Mouse (Mus musculus) kidney, adult 2 months (tissue): ENCODE measurements around the gene Gm8050. TPM values are rescaled to one million over a fixed set of nuclear protein-coding genes. Genes with fewer than 3 reads are reported as not detected.
A peak's percentile ranks its signal among the peaks of the same experiment; 100 is the strongest.
"Not testable (repeated sequence)": the region's sequence is repeated elsewhere in the genome, so short reads cannot be mapped to it uniquely, and the experiment has no call there.

ENCODE experiments used
- DNase-seq: peaks from one replicate; pipeline ENCODE4 v3.0.0; 2021
- H3K27ac ChIP-seq: fragments of 200-500 bp; 2 replicates; pipeline ENCODE4 v1.5.1; 2012; ENCODE audit warnings: low read depth, low read length, control low read depth, inconsistent platforms; ENCODE audit not compliant: insufficient read depth
- H3K27me3 ChIP-seq: fragments of 200-500 bp; replicated peaks from 2 replicates; pipeline ENCODE4 v1.6.1; 2012; ENCODE audit warnings: mild to moderate bottlenecking, moderate library complexity, low read length, inconsistent platforms; ENCODE audit not compliant: control insufficient read depth, insufficient read depth
- H3K36me3 ChIP-seq: fragments of 200-500 bp; 2 replicates; pipeline ENCODE4 v1.6.1; 2012; ENCODE audit warnings: mild to moderate bottlenecking, moderate library complexity, low read length, inconsistent platforms; ENCODE audit not compliant: control insufficient read depth, insufficient read depth
- H3K4me1 ChIP-seq: fragments of 200-500 bp; 2 replicates; pipeline ENCODE4 v1.6.1; 2011; ENCODE audit warnings: low read length; ENCODE audit not compliant: control insufficient read depth, insufficient read depth
- H3K4me3 ChIP-seq: fragments of 200-500 bp; 2 replicates; pipeline ENCODE4 v1.5.1; 2011; ENCODE audit warnings: mild to moderate bottlenecking, low read depth, low read length, control low read depth; ENCODE audit not compliant: insufficient read depth
- WGBS: fragments of 180-500 bp; shearing (Covaris S2); methylation state at CpG from one replicate; pipeline ENCODE4 v1.1.7; 2018; 5-methylcytosine and 5-hydroxymethylcytosine counted together
- polyA plus RNA-seq: library from polyadenylated mRNA; depleted of rRNA; stranded (reverse); fragments of >200 nt; gene quantifications from 2 replicates; pipeline ENCODE4 v1.2.3, GENCODE M21; 2012; rRNA removed

The Gm8050 gene
- polyA plus RNA-seq, result not detected in 2 replicates

DNA sequence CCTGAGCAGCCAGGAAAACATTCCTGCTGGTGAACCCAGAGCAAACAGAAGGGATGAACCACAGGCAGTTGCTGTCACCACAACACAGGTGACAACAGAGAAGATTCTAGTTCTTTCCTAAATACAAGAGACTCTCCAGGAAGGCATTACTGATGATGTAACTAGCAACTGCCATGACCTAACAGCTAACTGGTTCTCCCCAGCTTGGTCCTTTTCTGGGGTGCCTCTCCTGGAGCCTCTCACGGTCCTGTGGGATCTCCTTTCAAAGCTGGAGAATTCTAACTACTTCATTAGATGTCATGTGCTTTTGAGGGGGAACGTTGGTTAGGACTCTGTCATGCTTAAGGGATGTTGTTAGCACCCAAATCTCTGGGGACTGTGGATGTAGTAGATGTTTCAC lies at the start of gene Gm8050:
TSS of gene Gm8050 (minus strand) at position 101 of the 400 bp plus-strand sequence.
- H3K27me3 ChIP-seq, H3K4me3 ChIP-seq, H3K27ac ChIP-seq, DNase-seq, H3K36me3 ChIP-seq, H3K4me1 ChIP-seq: not testable (repeated sequence)
- 78% methylated on average over 1 of the region's 2 CpGs for whole genome bisulfite sequencing

DNA sequence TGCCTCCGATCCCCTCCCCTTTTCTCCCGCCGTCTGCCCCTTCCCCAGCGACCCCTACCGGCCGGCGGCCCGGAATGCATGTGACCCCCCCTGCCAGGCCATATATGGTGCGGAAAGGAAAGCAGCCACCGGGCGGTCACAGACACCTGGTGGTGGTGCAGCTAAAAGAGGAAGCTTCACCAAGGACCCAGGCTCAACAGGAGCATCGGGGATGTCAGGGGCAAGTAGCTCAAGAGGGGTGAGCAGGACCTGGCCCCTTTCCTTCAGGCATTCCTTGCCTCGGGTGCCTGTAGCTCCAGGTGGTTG lies 37.1 kb upstream of the Gm8050 start:
- H3K4me1 ChIP-seq, H3K27ac ChIP-seq, H3K27me3 ChIP-seq, H3K4me3 ChIP-seq, DNase-seq, H3K36me3 ChIP-seq: not testable (repeated sequence)
- 4% methylated on average over 4 of the region's 13 CpGs for WGBS

DNA sequence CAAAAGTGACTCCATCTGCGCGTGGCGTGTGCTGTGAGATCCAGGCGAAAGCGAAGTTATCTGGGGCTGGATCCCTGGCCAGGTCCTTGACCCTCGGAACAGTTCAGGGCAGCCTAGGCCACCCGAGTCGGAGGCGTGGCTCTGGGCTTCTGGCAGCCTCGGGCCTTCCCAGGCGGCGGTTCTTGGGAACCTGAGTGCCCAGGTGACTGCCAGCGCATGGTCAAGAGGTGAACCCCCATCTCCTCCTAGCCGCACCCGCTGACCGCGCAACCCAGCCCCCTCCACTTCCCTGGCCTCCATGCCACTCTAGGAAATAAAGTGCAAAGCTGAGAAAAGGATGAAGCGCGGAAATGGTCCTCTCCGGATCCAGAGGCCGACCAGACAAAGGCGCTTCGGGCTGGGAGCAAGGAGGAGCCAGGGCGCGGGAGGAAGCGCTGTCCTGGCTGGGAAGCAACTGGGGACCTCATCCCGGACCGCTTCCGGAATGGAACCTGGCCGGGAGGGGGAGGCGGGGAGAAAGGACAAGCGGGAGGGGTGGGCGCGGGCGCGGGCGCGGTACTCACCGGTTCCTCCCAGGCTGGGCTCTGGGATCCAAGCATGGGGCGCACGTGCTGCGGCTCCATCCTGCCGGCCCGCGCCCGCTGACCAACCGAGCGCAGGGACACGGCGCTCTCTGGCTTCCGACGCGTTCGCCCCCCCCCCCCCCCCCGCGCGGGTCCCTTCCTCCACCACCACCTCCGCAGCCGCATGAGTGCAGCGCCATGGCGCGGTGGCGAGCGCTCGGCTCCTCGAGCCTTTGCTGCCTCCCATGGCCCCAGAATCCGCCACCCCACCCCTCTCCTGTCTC lies 36.6 kb upstream of the Gm8050 start:
- H3K4me3 ChIP-seq, result peak overlapping the region; percentile 35
- 0% methylated on average over 29 of the region's 67 CpGs for WGBS
- not testable (repeated sequence) for H3K27me3 ChIP-seq, H3K4me1 ChIP-seq, H3K36me3 ChIP-seq, H3K27ac ChIP-seq
- peak; percentile 6 for DNase-seq

DNA sequence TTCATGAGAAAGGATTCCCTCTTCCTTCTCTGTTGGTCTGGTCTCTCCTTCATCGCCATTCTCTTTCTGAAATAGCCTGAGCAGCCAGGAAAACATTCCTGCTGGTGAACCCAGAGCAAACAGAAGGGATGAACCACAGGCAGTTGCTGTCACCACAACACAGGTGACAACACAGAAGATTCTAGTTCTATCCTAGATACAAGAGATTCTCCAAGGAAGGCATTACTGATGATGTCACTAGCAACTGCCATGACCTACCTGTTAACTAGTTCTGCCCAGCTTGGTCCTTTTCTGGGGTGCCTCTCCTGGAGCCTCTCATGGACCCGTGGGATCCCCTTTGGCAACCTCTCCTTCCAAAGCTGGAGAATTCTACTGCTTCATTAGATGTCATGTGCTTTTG lies 22.2 kb upstream of the Gm8050 start, which contains the start of gene Gm3636:
TSS of gene Gm3636 (minus strand) at position 101 of the 400 bp plus-strand sequence.
- WGBS, result no CpG with 5 or more reads among the region's 2 CpGs
- H3K36me3 ChIP-seq, H3K4me1 ChIP-seq, H3K27ac ChIP-seq, H3K27me3 ChIP-seq, DNase-seq, H3K4me3 ChIP-seq: not testable (repeated sequence)

DNA sequence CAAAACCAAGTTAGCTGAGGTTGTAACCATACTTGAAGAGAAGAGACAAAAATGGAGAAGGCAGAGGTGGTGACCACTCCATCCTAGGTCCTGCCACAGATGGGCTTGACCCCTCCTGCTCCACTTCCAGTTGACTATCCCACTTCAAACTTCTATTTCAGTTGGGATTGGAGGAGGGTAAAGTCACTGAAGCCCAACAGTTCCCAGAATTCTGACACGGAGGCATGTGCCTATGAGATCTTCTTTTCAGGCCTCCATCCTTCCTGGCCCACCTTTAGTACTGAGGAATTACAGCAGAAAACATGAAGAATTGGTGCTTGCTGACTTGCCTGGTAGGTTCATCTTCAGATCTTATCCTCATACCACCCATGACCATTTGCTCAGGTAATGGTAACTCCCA lies 36.0 kb downstream of the Gm8050 start, which contains the start of gene Gm10251:
TSS of gene Gm10251 (minus strand) at position 101 of the 400 bp plus-strand sequence.
- not testable (repeated sequence) for H3K4me1 ChIP-seq, DNase-seq, H3K36me3 ChIP-seq, H3K27ac ChIP-seq, H3K27me3 ChIP-seq, H3K4me3 ChIP-seq
- WGBS, result no CpG with 5 or more reads among the region's 1 CpGs

Other genes with a start within 250 kb of the Gm8050 start
- not detected in 2 replicates for gene Gm8356, start 183.0 kb downstream of the Gm8050 start, polyA plus RNA-seq
- 0.06 TPM in 1 of 2 replicates, not detected in the other for gene Gm3629, start 129.6 kb downstream of the Gm8050 start, polyA plus RNA-seq
- gene Gm3460, start 97.8 kb downstream of the Gm8050 start, polyA plus RNA-seq, result not detected in 2 replicates
- gene Gm10251, start 36.1 kb downstream of the Gm8050 start, polyA plus RNA-seq, result 0.07 TPM in 1 of 2 replicates, not detected in the other
- 0.06 TPM in 1 of 2 replicates, not detected in the other for gene Gm3636, start 22.1 kb upstream of the Gm8050 start, polyA plus RNA-seq
- not detected in 2 replicates for gene Gm8362, start 54.2 kb upstream of the Gm8050 start, polyA plus RNA-seq
- not detected in 2 replicates for gene Gm3642, start 120.1 kb upstream of the Gm8050 start, polyA plus RNA-seq
- gene Gm3667, start 169.7 kb upstream of the Gm8050 start, polyA plus RNA-seq, result not detected in 2 replicates